In the genomic region with DNA sequence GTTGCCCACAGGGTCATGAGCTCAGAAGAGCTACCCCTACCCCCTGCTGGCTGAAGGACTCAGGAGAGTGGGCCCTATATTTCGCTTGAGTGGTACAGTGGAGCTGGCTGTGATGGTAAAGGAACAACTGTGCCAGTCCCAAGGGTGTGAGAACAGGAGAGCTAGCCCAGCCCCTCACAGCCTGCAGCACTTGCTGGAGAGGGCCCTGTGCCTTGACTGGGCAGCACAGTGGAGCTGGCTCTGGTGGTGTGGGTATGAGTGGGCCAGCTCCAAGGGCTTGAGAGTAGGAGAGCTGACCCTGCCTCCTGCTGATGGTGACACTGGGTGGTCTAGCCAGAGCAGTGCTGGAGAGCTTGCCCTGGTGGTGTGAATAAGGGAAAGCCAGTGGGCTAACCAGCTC, we compare ENCODE assay signal across 37 mouse cellular contexts. TPM values are rescaled to one million over a fixed set of nuclear protein-coding genes. Genes with fewer than 3 reads are reported as not detected.
DNase-seq lines count a peak whose midpoint lies in the region; ATAC-seq and TF ChIP-seq lines count a peak whose summit lies in the region.
"Had no signal": no experiment of that assay in that cellular context is flagged by ENCODE, and none has a peak within 500 bp of the region (broad histone marks: within the 10 kb centered on the region; RNA-seq: fewer than 3 reads in every experiment).

No protein-coding gene starts in this region.

- H3K27ac ChIP-seq in kidney, postnatal 0 days: no peak overlapping the region
- no peak overlapping the region for H3K27ac ChIP-seq in intestine, embryonic 16.5 days (ENCODE audit: low read length)
- no peak overlapping the region for H3K27ac ChIP-seq in liver, embryonic 14.5 days
- no peak overlapping the region for H3K27ac ChIP-seq in stomach, embryonic 15.5 days
- H3K27ac ChIP-seq in layer of hippocampus, adult 2 months: no peak overlapping the region
- H3K27ac ChIP-seq: forebrain, embryonic 15.5 days; heart, embryonic 13.5 days; hindbrain, embryonic 10.5 days; hindbrain, embryonic 15.5 days; left cerebral cortex, adult 2 months; limb, embryonic 13.5 days; midbrain, embryonic 12.5 days had no signal

- no peak overlapping the region for H3K4me2 ChIP-seq in kidney, postnatal 0 days (ENCODE audit: low read length)
- H3K4me2 ChIP-seq in intestine, embryonic 16.5 days (ENCODE audit: low read depth, low read length): no peak overlapping the region
- H3K4me2 ChIP-seq in liver, embryonic 14.5 days (ENCODE audit: low read depth): no peak overlapping the region
- no peak overlapping the region for H3K4me2 ChIP-seq in stomach, embryonic 15.5 days
- H3K4me2 ChIP-seq: forebrain, embryonic 15.5 days; heart, embryonic 13.5 days; hindbrain, embryonic 15.5 days; limb, embryonic 13.5 days; lung, embryonic 14.5 days; midbrain, embryonic 12.5 days had no signal

- no peak for DNase-seq in kidney, postnatal 0 days (ENCODE audit: low spot score)
- DNase-seq in kidney, postnatal 14 days: no peak
- DNase-seq in liver, embryonic 14.5 days (ENCODE audit: low read depth in 3 of 3, low spot score in 3 of 3): no peak
- no peak for DNase-seq in layer of hippocampus, adult 2 months (ENCODE audit: low spot score in 2 of 2)
- no peak for DNase-seq in left cerebral cortex, postnatal 14 days (ENCODE audit: low spot score in 2 of 2)
- DNase-seq: adrenal gland, adult 2 months; adrenal gland, postnatal 36 days; B cell, adult 2 months; cerebellum, adult 2 months; cerebellum, postnatal 14 days; gastrocnemius, postnatal 25 days; heart, adult 18-20 months; heart, postnatal 14 days; kidney, adult 8-10 months; kidney, postnatal 10 days; lung, embryonic 14.5 days; lung, postnatal 4 days; thymus, adult 2 months; thymus, postnatal 4 days had no signal

- TF ChIP-seq EP300 in liver, embryonic 14.5 days (IDR thresholded peaks at IDR 0.05; ENCODE audit: low read depth): no peak

- peak; percentile 17; the same call in 1 of the 2 replicates for ATAC-seq in kidney, postnatal 0 days (replicated peaks; ENCODE audit: low FRiP score, low read depth)
- ATAC-seq in intestine, embryonic 16.5 days: peak; percentile 49
- ATAC-seq in liver, embryonic 14.5 days (ENCODE audit: insufficient read depth): peak; percentile 23; the same call in 1 of the 2 replicates
- ATAC-seq in stomach, embryonic 15.5 days (ENCODE audit: insufficient read depth, low FRiP score, low read depth): peak; percentile 27; the same call in 1 of the 2 replicates
- ATAC-seq: activated CD4-positive, CD25-positive, alpha-beta regulatory T cell, adult 4 months; forebrain, embryonic 15.5 days; inflammation-experienced regulatory T-cells, adult 6 months had no signal

- H3K9ac ChIP-seq in kidney, postnatal 0 days (ENCODE audit: low read depth, low read length): no peak overlapping the region
- no peak overlapping the region for H3K9ac ChIP-seq in intestine, embryonic 16.5 days (ENCODE audit: low read depth, low read length)
- H3K9ac ChIP-seq in liver, embryonic 14.5 days (replicated peaks): no peak overlapping the region
- H3K9ac ChIP-seq in stomach, embryonic 15.5 days: no peak overlapping the region
- H3K9ac ChIP-seq: forebrain, embryonic 15.5 days; heart, embryonic 13.5 days; hindbrain, embryonic 15.5 days; limb, embryonic 13.5 days; lung, embryonic 14.5 days; midbrain, embryonic 12.5 days had no signal

- no peaks in the 10 kb centered on the region for H3K27me3 ChIP-seq in kidney, postnatal 0 days (ENCODE audit: insufficient read depth, low read length)
- no peaks in the 10 kb centered on the region for H3K27me3 ChIP-seq in intestine, embryonic 16.5 days (replicated peaks; ENCODE audit: control insufficient read depth, insufficient read depth, low read length)
- no peaks in the 10 kb centered on the region for H3K27me3 ChIP-seq in liver, embryonic 14.5 days (ENCODE audit: control insufficient read depth, insufficient read depth, low read length)
- no peaks in the 10 kb centered on the region for H3K27me3 ChIP-seq in stomach, embryonic 15.5 days (replicated peaks)
- H3K27me3 ChIP-seq: forebrain, embryonic 15.5 days; hindbrain, embryonic 15.5 days; limb, embryonic 13.5 days; midbrain, embryonic 12.5 days had no signal

- no peaks in the 10 kb centered on the region for H3K4me1 ChIP-seq in kidney, postnatal 0 days (replicated peaks; ENCODE audit: insufficient read depth, low read length)
- peaks cover 9% of the 10 kb centered on the region for H3K4me1 ChIP-seq in intestine, embryonic 16.5 days (ENCODE audit: control insufficient read depth, insufficient read depth, low read length)
- H3K4me1 ChIP-seq in liver, embryonic 14.5 days (replicated peaks; ENCODE audit: control insufficient read depth in 2 of 2, insufficient read depth in 2 of 2, low read length in 1 of 2): no peaks in the 10 kb centered on the region
- no peaks in the 10 kb centered on the region for H3K4me1 ChIP-seq in stomach, embryonic 15.5 days
- H3K4me1 ChIP-seq: forebrain, embryonic 15.5 days; heart, embryonic 13.5 days; hindbrain, embryonic 10.5 days; hindbrain, embryonic 15.5 days; megakaryocyte, embryonic 14.5 days; midbrain, embryonic 12.5 days had no signal

- intact Hi-C loops in left cerebral cortex, postnatal 14 days (cut with DNase I): no loop called here

- H3K9me3 ChIP-seq in kidney, postnatal 0 days (replicated peaks; ENCODE audit: low read length): no peaks in the 10 kb centered on the region
- H3K9me3 ChIP-seq in intestine, embryonic 16.5 days (ENCODE audit: control insufficient read depth, low read length): no peaks in the 10 kb centered on the region
- no peaks in the 10 kb centered on the region for H3K9me3 ChIP-seq in liver, embryonic 14.5 days (ENCODE audit: control insufficient read depth, low read length)
- H3K9me3 ChIP-seq in stomach, embryonic 15.5 days: no peaks in the 10 kb centered on the region
- H3K9me3 ChIP-seq: forebrain, embryonic 15.5 days; heart, embryonic 13.5 days; hindbrain, embryonic 10.5 days; hindbrain, embryonic 15.5 days; limb, embryonic 13.5 days; midbrain, embryonic 12.5 days had no signal

- H3K4me3 ChIP-seq in kidney, postnatal 0 days (replicated peaks; ENCODE audit: low read depth, low read length): no peak overlapping the region
- H3K4me3 ChIP-seq in intestine, embryonic 16.5 days (ENCODE audit: low read length): no peak overlapping the region
- H3K4me3 ChIP-seq in liver, embryonic 14.5 days (ENCODE audit: insufficient read depth in 1 of 2, low read depth in 2 of 2, low read length in 2 of 2): no peak overlapping the region
- no peak overlapping the region for H3K4me3 ChIP-seq in stomach, embryonic 15.5 days (replicated peaks)
- no peak overlapping the region for H3K4me3 ChIP-seq in layer of hippocampus, adult 2 months
- H3K4me3 ChIP-seq: forebrain, embryonic 15.5 days; heart, embryonic 13.5 days; hindbrain, embryonic 10.5 days; hindbrain, embryonic 15.5 days; left cerebral cortex, adult 2 months; limb, embryonic 13.5 days; midbrain, embryonic 12.5 days had no signal

- WGBS in kidney, postnatal 0 days: 65% methylated on average over 1 of the region's 1 CpGs
- 65% methylated on average over 1 of the region's 1 CpGs for WGBS in intestine, embryonic 16.5 days
- 43% methylated on average over 1 of the region's 1 CpGs for WGBS in liver, embryonic 14.5 days (ENCODE audit: insufficient replicate concordance)
- 55% methylated on average over 1 of the region's 1 CpGs for WGBS in stomach, embryonic 15.5 days

- no peaks in the 10 kb centered on the region for H3K36me3 ChIP-seq in kidney, postnatal 0 days (ENCODE audit: insufficient read depth, low read length)
- H3K36me3 ChIP-seq in intestine, embryonic 16.5 days (ENCODE audit: control insufficient read depth, insufficient read depth, low read length): no peaks in the 10 kb centered on the region
- no peaks in the 10 kb centered on the region for H3K36me3 ChIP-seq in liver, embryonic 14.5 days (replicated peaks; ENCODE audit: control insufficient read depth, insufficient read depth, low read depth)
- H3K36me3 ChIP-seq in stomach, embryonic 15.5 days: no peaks in the 10 kb centered on the region
- H3K36me3 ChIP-seq: forebrain, embryonic 15.5 days; heart, embryonic 13.5 days; hindbrain, embryonic 10.5 days; hindbrain, embryonic 15.5 days; limb, embryonic 13.5 days; midbrain, embryonic 12.5 days had no signal

- TF ChIP-seq CTCF in kidney, postnatal 0 days (IDR thresholded peaks at IDR 0.05; ENCODE audit: low read depth): no peak
- no peak for TF ChIP-seq CTCF in liver, embryonic 14.5 days (IDR thresholded peaks at IDR 0.05; ENCODE audit: low read depth)
- TF ChIP-seq CTCF in layer of hippocampus, adult 2 months (conservative IDR thresholded peaks at IDR 0.05): no peak

RNA-seq across cellular contexts. Expression of gene Apol7a, which starts 16.0 kb away (rescaled TPM):
- polyA plus RNA-seq in kidney, postnatal 0 days (2015; fragmentation: Nextera tagmentation; extraction: Ambion mirVana): 0.09 and 0.13 TPM in 2 replicates
- 12.5 and 13.4 TPM in 2 replicates for polyA plus RNA-seq in intestine, embryonic 16.5 days (2015; fragmentation: Nextera tagmentation; extraction: Ambion mirVana)
- 0.25 and 0.26 TPM in 2 replicates for polyA plus RNA-seq in liver, embryonic 14.5 days (2012; rRNA removed)
- polyA plus RNA-seq in liver, embryonic 14.5 days (2014; fragmentation: Nextera tagmentation; extraction: Ambion mirVana): 0.56 and 0.69 TPM in 2 replicates
- polyA plus RNA-seq in stomach, embryonic 15.5 days (2015; fragmentation: Nextera tagmentation; extraction: Ambion mirVana): 4.6 and 4.9 TPM in 2 replicates
- total RNA-seq in layer of hippocampus, adult 2 months (2021): not detected
- under 1 TPM; 0.48 to 0.68 TPM for total RNA-seq in left cerebral cortex, postnatal 14 days (2021)
- total RNA-seq: adrenal gland, postnatal 36 days; CH12.LX; layer of hippocampus, postnatal 14 days had no signal
- polyA plus RNA-seq: activated CD4-positive, CD25-positive, alpha-beta regulatory T cell, adult 4 months; adrenal gland, adult 2 months; brain, embryonic 14.5 days; forebrain, embryonic 15.5 days; hindbrain, embryonic 10.5 days; hindbrain, embryonic 15.5 days; inflammation-experienced regulatory T-cells, adult 6 months; limb, embryonic 13.5 days; lung, embryonic 14.5 days; midbrain, embryonic 12.5 days; neural tube, embryonic 14.5 days had no signal

RNA-seq across cellular contexts. Expression of gene Apol9a, which starts 28.1 kb away (rescaled TPM):
- polyA plus RNA-seq in kidney, postnatal 0 days (2015; fragmentation: Nextera tagmentation; extraction: Ambion mirVana): 0.33 TPM in 1 of 2 replicates, not detected in the other
- 0.44 and 0.55 TPM in 2 replicates for polyA plus RNA-seq in intestine, embryonic 16.5 days (2015; fragmentation: Nextera tagmentation; extraction: Ambion mirVana)
- polyA plus RNA-seq in liver, embryonic 14.5 days (2012; rRNA removed): not detected in 2 replicates
- polyA plus RNA-seq in liver, embryonic 14.5 days (2014; fragmentation: Nextera tagmentation; extraction: Ambion mirVana): not detected in 2 replicates
- 0.14 and 0.27 TPM in 2 replicates for polyA plus RNA-seq in stomach, embryonic 15.5 days (2015; fragmentation: Nextera tagmentation; extraction: Ambion mirVana)
- not detected for total RNA-seq in layer of hippocampus, adult 2 months (2021)
- under 1 TPM in 1 of 2 experiments, not detected in 1; 0.23 TPM for total RNA-seq in left cerebral cortex, postnatal 14 days (2021)
- total RNA-seq: CH12.LX; ES-E14; gastrocnemius, adult 18-20 months; gastrocnemius, postnatal 25 days; layer of hippocampus, postnatal 14 days; left cerebral cortex, adult 2 months had no signal
- polyA plus RNA-seq: limb, embryonic 13.5 days; lung, embryonic 14.5 days; midbrain, embryonic 12.5 days had no signal
